Comparison of ENCODE assay signal across 8 mouse cellular contexts in the genomic region with DNA sequence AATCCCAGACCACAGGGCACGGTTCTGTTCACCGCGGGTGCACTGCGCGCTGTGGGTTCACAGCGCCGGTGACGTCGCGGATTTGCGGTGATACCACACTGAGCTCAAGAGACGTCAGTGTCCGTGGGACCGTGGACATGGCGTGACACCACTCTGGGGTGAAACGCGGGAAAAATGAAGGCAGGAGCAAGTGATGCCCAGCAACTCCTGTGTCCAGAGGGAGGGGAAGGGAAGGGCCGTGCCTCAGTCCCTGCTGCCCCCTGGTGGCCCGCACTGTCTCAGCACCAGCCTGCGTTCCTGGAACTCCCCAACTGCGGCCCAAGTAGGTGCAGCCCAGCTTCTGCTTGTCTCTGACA. TPM values are rescaled to one million over a fixed set of nuclear protein-coding genes. Genes with fewer than 3 reads are reported as not detected.
DNase-seq lines count a peak whose midpoint lies in the region; ATAC-seq lines count a peak whose summit lies in the region.

No protein-coding gene starts in this region.

- H3K4me1 ChIP-seq in brown adipose tissue, adult 24 weeks (ENCODE audit: control insufficient read depth, insufficient read depth, insufficient read length, low read length) = peaks cover 13% of the 10 kb centered on the region
- H3K4me1 ChIP-seq in heart, embryonic 14.5 days (ENCODE audit: control insufficient read depth in 2 of 2, insufficient read depth in 2 of 2, low read length in 2 of 2) = peaks cover 15 to 21% of the 10 kb centered on the region in 2 experiments
- peaks cover 7% of the 10 kb centered on the region; the same call in 1 of the 2 replicates for H3K4me1 ChIP-seq in liver, embryonic 11.5 days (replicated peaks; ENCODE audit: control insufficient read depth, insufficient read depth, low read length)

- H3K9me3 ChIP-seq in heart, embryonic 14.5 days (ENCODE audit: control insufficient read depth, low read length) = no peaks in the 10 kb centered on the region
- H3K9me3 ChIP-seq in liver, embryonic 11.5 days (ENCODE audit: control insufficient read depth, low read length) = 0 out of 2 replicates have a peak, but pooled peaks cover under 1% of the 10 kb centered on the region

- WGBS in heart, embryonic 14.5 days = 3% methylated on average over 21 of the region's 21 CpGs
- WGBS in liver, embryonic 11.5 days = 4% methylated on average over 21 of the region's 21 CpGs

- peak overlapping the region; percentile 50 for H3K27ac ChIP-seq in brown adipose tissue, adult 24 weeks (replicated peaks; ENCODE audit: low read depth, low read length)
- no peak overlapping the region for H3K27ac ChIP-seq in heart, embryonic 14.5 days (replicated peaks in 1 of 2; ENCODE audit: control insufficient read depth in 1 of 2, insufficient read depth in 1 of 2, low read depth in 2 of 2, low read length in 2 of 2)
- H3K27ac ChIP-seq in liver, embryonic 11.5 days (ENCODE audit: low read depth, low read length) = no peak overlapping the region

- DNase-seq in CD4-positive helper T cell, adult 2 months (ENCODE audit: low read depth, low spot score) = peak; percentile 92
- DNase-seq in kidney, postnatal 10 days = peak; percentile 95
- DNase-seq in liver, embryonic 11.5 days (ENCODE audit: low spot score) = peak; percentile 86
- DNase-seq in naive thymus-derived CD4-positive, alpha-beta T cell, adult 2 months (ENCODE audit: low read depth) = peak; percentile 89
- DNase-seq in splenic B cell, adult 2 months (ENCODE audit: low read depth, low spot score) = peak; percentile 92

- peak overlapping the region; percentile 75 for H3K4me2 ChIP-seq in heart, embryonic 14.5 days (ENCODE audit: low read length)
- H3K4me2 ChIP-seq in liver, embryonic 11.5 days = peak overlapping the region; percentile 84

- ATAC-seq in erythroid progenitor cell, adult 5-6 weeks (replicated peaks; ENCODE audit: low FRiP score, poor library complexity, severe bottlenecking) = peak; percentile 76
- ATAC-seq in heart, embryonic 14.5 days (ENCODE audit: insufficient number of reproducible peaks, insufficient read depth, low FRiP score, low read depth) = peak; percentile 49; the same call in 1 of the 2 replicates
- peak; percentile 74 for ATAC-seq in liver, embryonic 11.5 days (replicated peaks; ENCODE audit: low FRiP score)

- no peaks in the 10 kb centered on the region for H3K36me3 ChIP-seq in heart, embryonic 14.5 days (ENCODE audit: control insufficient read depth, insufficient read depth, low read length)
- no peaks in the 10 kb centered on the region for H3K36me3 ChIP-seq in liver, embryonic 11.5 days (ENCODE audit: control insufficient read depth, insufficient read depth, low read length)
- peaks cover 7% of the 10 kb centered on the region for H3K36me3 ChIP-seq in splenic B cell, adult 2 months (ENCODE audit: control insufficient read depth, insufficient read depth, low read length, poor library complexity, severe bottlenecking)

- H3K9ac ChIP-seq in heart, embryonic 14.5 days (ENCODE audit: low read length) = peak overlapping the region; percentile 63
- H3K9ac ChIP-seq in liver, embryonic 11.5 days (ENCODE audit: low read depth, low read length) = no peak overlapping the region

- peaks cover 3% of the 10 kb centered on the region; the same call in 1 of the 2 replicates for H3K27me3 ChIP-seq in heart, embryonic 14.5 days (ENCODE audit: control insufficient read depth, insufficient read depth, low read length)
- no peaks in the 10 kb centered on the region; the same call in 1 of the 2 replicates for H3K27me3 ChIP-seq in liver, embryonic 11.5 days (replicated peaks; ENCODE audit: control insufficient read depth, insufficient read depth, low read length)
- H3K27me3 ChIP-seq in splenic B cell, adult 2 months (ENCODE audit: control insufficient read depth, insufficient read depth, low read length, poor library complexity, severe bottlenecking) = no peaks in the 10 kb centered on the region

- peak overlapping the region; percentile 50 for H3K4me3 ChIP-seq in brown adipose tissue, adult 24 weeks (ENCODE audit: insufficient read depth, low read depth, low read length)
- peak overlapping the region; percentile 25 to 32 for H3K4me3 ChIP-seq in heart, embryonic 14.5 days (ENCODE audit: control insufficient read depth in 1 of 2, insufficient read depth in 1 of 2, low read depth in 1 of 2, low read length in 2 of 2)
- H3K4me3 ChIP-seq in liver, embryonic 11.5 days (ENCODE audit: low read depth, low read length) = peak overlapping the region; percentile 42

RNA-seq across cellular contexts. Expression of a gene that starts 21.9 kb away (rescaled TPM):
- polyA plus RNA-seq in brown adipose tissue, adult 24 weeks (2012; ENCODE audit: insufficient read depth, insufficient read length, missing spikeins) = 0.58 TPM in 1 of 2 replicates, not detected in the other
- total RNA-seq in erythroid progenitor cell, adult 5-6 weeks (2015; ENCODE audit: low replicate concordance) = 1.7 and 1.8 TPM in 2 replicates
- total RNA-seq in erythroid progenitor cell, adult 5-6 weeks (2017; ENCODE audit: low replicate concordance) = 2.2 and 2.7 TPM in 2 replicates
- polyA plus RNA-seq in heart, embryonic 14.5 days (2014; fragmentation: Nextera tagmentation; extraction: Ambion mirVana) = 0.20 TPM in 1 of 2 replicates, not detected in the other
- 0.81 and 1.1 TPM in 2 replicates for polyA plus RNA-seq in liver, embryonic 11.5 days (2014; fragmentation: Nextera tagmentation; extraction: Ambion mirVana)

RNA-seq across cellular contexts. Expression of a gene that starts 29.4 kb away (rescaled TPM):
- 5.5 and 8.6 TPM in 2 replicates for polyA plus RNA-seq in brown adipose tissue, adult 24 weeks (2012; ENCODE audit: insufficient read depth, insufficient read length, missing spikeins)
- 0.84 and 2.2 TPM in 2 replicates for total RNA-seq in erythroid progenitor cell, adult 5-6 weeks (2015; ENCODE audit: low replicate concordance)
- total RNA-seq in erythroid progenitor cell, adult 5-6 weeks (2017; ENCODE audit: low replicate concordance) = 3.3 and 5.7 TPM in 2 replicates
- polyA plus RNA-seq in heart, embryonic 14.5 days (2014; fragmentation: Nextera tagmentation; extraction: Ambion mirVana) = 2.8 and 3.7 TPM in 2 replicates
- 4.4 and 5.3 TPM in 2 replicates for polyA plus RNA-seq in liver, embryonic 11.5 days (2014; fragmentation: Nextera tagmentation; extraction: Ambion mirVana)
